Mouse (Mus musculus) right cerebral cortex, adult 18-20 months (tissue): Measurements from ENCODE around the gene Mbl1.

Experiments used
- DNase-seq: peaks from one replicate; pipeline ENCODE4 v3.0.0; 2022; ENCODE audit warnings: mixed read lengths

Mbl1 gene

GRCm38 (mm10) chr14:41151220-41151898 is at the start of gene Mbl1:
TSS of gene Mbl1 (plus strand) at chr14:41151458.
- DNase-seq: no peak

GRCm38 (mm10) chr14:41102269-41102668 is 49.0 kb upstream of the Mbl1 start:
- no peak for DNase-seq

GRCm38 (mm10) chr14:41104853-41105444 is 46.3 kb upstream of the Mbl1 start, which contains the start of gene Mat1a:
TSS of gene Mat1a (plus strand) at chr14:41105035.
- DNase-seq: no peak

- no peak for DNase-seq
Observed at GRCm38 (mm10) chr14:41111031-41111668, 40.1 kb upstream of the Mbl1 start.

- no peak for DNase-seq
Observed at GRCm38 (mm10) chr14:41112944-41113343, 38.3 kb upstream of the Mbl1 start.

GRCm38 (mm10) chr14:41116271-41116670 is 35.0 kb upstream of the Mbl1 start:
- DNase-seq: no peak

GRCm38 (mm10) chr14:41124683-41125082 is 26.6 kb upstream of the Mbl1 start:
- no peak for DNase-seq

GRCm38 (mm10) chr14:41127997-41128396 is 23.3 kb upstream of the Mbl1 start:
- peak; percentile 4 for DNase-seq

GRCm38 (mm10) chr14:41131540-41131939 is 19.7 kb upstream of the Mbl1 start, which contains the start of gene Sftpa1:
TSS of gene Sftpa1 (plus strand) at chr14:41131782.
- no peak for DNase-seq

- no peak for DNase-seq
Observed at GRCm38 (mm10) chr14:41137006-41137405, 14.3 kb upstream of the Mbl1 start.

- no peak for DNase-seq
Observed at GRCm38 (mm10) chr14:41140686-41141085, 10.6 kb upstream of the Mbl1 start.

GRCm38 (mm10) chr14:41146035-41146434 is 5.2 kb upstream of the Mbl1 start:
- no peak for DNase-seq

- DNase-seq: no peak
Observed at GRCm38 (mm10) chr14:41146922-41147321, 4.3 kb upstream of the Mbl1 start.

- DNase-seq: no peak
Observed at GRCm38 (mm10) chr14:41147356-41147755, 3.9 kb upstream of the Mbl1 start.

GRCm38 (mm10) chr14:41160076-41160475 is 8.8 kb downstream of the Mbl1 start:
- no peak for DNase-seq

- no peak for DNase-seq
Observed at GRCm38 (mm10) chr14:41160743-41161142, 9.5 kb downstream of the Mbl1 start.

- DNase-seq: peak; percentile 37
Observed at GRCm38 (mm10) chr14:41162663-41163062, 11.4 kb downstream of the Mbl1 start.

- no peak for DNase-seq
Observed at GRCm38 (mm10) chr14:41167278-41167677, 16.0 kb downstream of the Mbl1 start.

GRCm38 (mm10) chr14:41168567-41168966 is 17.3 kb downstream of the Mbl1 start:
- DNase-seq: no peak

GRCm38 (mm10) chr14:41170514-41170913 is 19.3 kb downstream of the Mbl1 start:
- DNase-seq: no peak

GRCm38 (mm10) chr14:41174802-41175201 is 23.5 kb downstream of the Mbl1 start:
- DNase-seq: no peak

- DNase-seq: no peak
Observed at GRCm38 (mm10) chr14:41185059-41185821, 34.0 kb downstream of the Mbl1 start, which contains the start of gene Sftpd. TSS of gene Sftpd (minus strand) at chr14:41185149.

- DNase-seq: no peak
Observed at GRCm38 (mm10) chr14:41189496-41189895, 38.2 kb downstream of the Mbl1 start.
